Mouse (Mus musculus) bone marrow macrophage, adult 2 months (primary cell): ENCODE results near the gene Crebzf.

Source experiments
- CTCF ChIP-seq: IDR thresholded peaks from 2 replicates; pipeline ENCODE4 v1.5.1; 2012; ENCODE audit warnings: low read depth, mild to moderate bottlenecking, low read length, moderate library complexity
- POLR2A ChIP-seq: IDR thresholded peaks from 2 replicates; pipeline ENCODE4 v1.6.1; 2012; ENCODE audit warnings: mild to moderate bottlenecking, low read depth, low read length, borderline replicate concordance

DNA sequence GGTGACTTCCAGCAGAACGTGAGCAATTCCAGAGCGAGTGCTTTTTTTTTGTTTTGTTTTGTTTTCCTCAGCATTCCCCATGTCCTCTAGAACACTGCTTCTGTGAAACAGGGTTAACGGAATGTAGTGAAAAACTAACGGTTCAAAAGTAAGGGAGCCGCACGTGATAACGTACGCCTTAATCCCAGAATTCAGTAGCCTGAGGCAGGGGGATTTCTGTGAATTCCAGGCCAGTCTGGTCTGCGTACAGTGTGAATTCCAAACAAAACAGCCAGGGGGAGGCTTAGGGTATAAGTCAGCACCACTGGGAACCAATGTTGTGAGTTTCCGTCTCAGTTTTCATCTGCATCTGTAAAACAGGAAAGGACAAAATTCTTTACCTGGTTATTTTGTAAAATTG lies 15.0 kb downstream of the Crebzf start:
- no peak for TF ChIP-seq POLR2A
- no peak for TF ChIP-seq CTCF
